Mouse (Mus musculus) bone marrow macrophage, adult 2 months (primary cell): ENCODE results near the gene Csnk2a2.

Experiments
- CTCF ChIP-seq: IDR thresholded peaks from 2 replicates; pipeline ENCODE4 v1.5.1; 2012; ENCODE audit warnings: low read depth, mild to moderate bottlenecking, low read length, moderate library complexity
- POLR2A ChIP-seq: IDR thresholded peaks from 2 replicates; pipeline ENCODE4 v1.6.1; 2012; ENCODE audit warnings: mild to moderate bottlenecking, low read depth, low read length, borderline replicate concordance

GRCm38 (mm10) chr8:95435471-95435870, 54.4 kb downstream of the Csnk2a2 start:
- TF ChIP-seq POLR2A: no peak
- TF ChIP-seq CTCF: no peak
